Mouse (Mus musculus) megakaryocyte, adult 5-6 weeks (primary cell): ENCODE measurements around the gene Gm156. TPM values are rescaled to one million over a fixed set of nuclear protein-coding genes. Genes with fewer than 3 reads are reported as not detected.
A peak's percentile ranks its signal among the peaks of the same experiment; 100 is the strongest.
"Not testable (repeated sequence)": the region's sequence is repeated elsewhere in the genome, so short reads cannot be mapped to it uniquely, and the experiment has no call there.

Experiments
- ATAC-seq: 2 replicates; pipeline ENCODE4 v1.8.0; 2016; ENCODE audit warnings: mild to moderate bottlenecking, inconsistent platforms; ENCODE audit not compliant: poor library complexity, severe bottlenecking
- total RNA-seq, 2 experiments: library from RNA; stranded (forward) in 1 of 2; stranded (reverse) in 1 of 2; fragments of 153-499, 151-499 nt in 1 of 2; fragments of 221-1000, 200-1000 nt in 1 of 2; gene quantifications; 2 replicates each; pipeline versions ENCODE4 v1.2.3 to v1.2.4; 2015 to 2017

Gm156 gene
- total RNA-seq (2015) (not detected in 2 replicates), total RNA-seq (2017) (not detected in 2 replicates)

GRCm38 (mm10) chr6:129784170-129784569 is at the start of gene Gm156:
Gene Gm156 (minus strand): TSS chr6:129784270.
- ATAC-seq = not testable (repeated sequence)

- peak; percentile 27; the same call in 1 of the 2 replicates for ATAC-seq
Measured at GRCm38 (mm10) chr6:129825559-129825958, 41.5 kb upstream of the Gm156 start.

- peak; percentile 75 for ATAC-seq
Measured at GRCm38 (mm10) chr6:129824004-129824403, 39.9 kb upstream of the Gm156 start.

GRCm38 (mm10) chr6:129817731-129818130 is 33.7 kb upstream of the Gm156 start:
- ATAC-seq = peak; percentile 27

- peak; percentile 60 for ATAC-seq
Measured at GRCm38 (mm10) chr6:129747654-129748032, 36.4 kb downstream of the Gm156 start.

GRCm38 (mm10) chr6:129747016-129747653 is 36.9 kb downstream of the Gm156 start:
- peak; percentile 96 for ATAC-seq

GRCm38 (mm10) chr6:129746151-129746550 is 37.9 kb downstream of the Gm156 start:
- ATAC-seq = peak; percentile 37

GRCm38 (mm10) chr6:129740069-129740721 is 43.9 kb downstream of the Gm156 start, which contains the start of gene Klri2:
Gene Klri2 (minus strand): TSS chr6:129740484.
- peak; percentile 91 for ATAC-seq

- no peak for ATAC-seq
Measured at GRCm38 (mm10) chr6:129736414-129736813, 47.7 kb downstream of the Gm156 start.

GRCm38 (mm10) chr6:129727237-129727636 is 56.8 kb downstream of the Gm156 start:
- ATAC-seq = peak; percentile 84

GRCm38 (mm10) chr6:129721390-129721789 is 62.7 kb downstream of the Gm156 start:
- peak; percentile 52 for ATAC-seq

- ATAC-seq = no peak
Measured at GRCm38 (mm10) chr6:129720487-129720886, 63.6 kb downstream of the Gm156 start.

- ATAC-seq = no peak
Measured at GRCm38 (mm10) chr6:129717032-129717431, 67.0 kb downstream of the Gm156 start, which contains the start of gene Klri1. Gene Klri1 (minus strand): TSS chr6:129717132.

Other genes starting within 250 kb of the Gm156 start
- gene Klre1, start 206.4 kb downstream of the Gm156 start, total RNA-seq (2015) = 3.9 and 7.2 TPM in 2 replicates
- 4.1 and 8.3 TPM in 2 replicates for gene Klre1, start 206.4 kb downstream of the Gm156 start, total RNA-seq (2017)
- 20.4 and 41.6 TPM in 2 replicates for gene Klrd1, start 192.5 kb downstream of the Gm156 start, total RNA-seq (2015)
- 14.1 and 18.1 TPM in 2 replicates for gene Klrd1, start 192.5 kb downstream of the Gm156 start, total RNA-seq (2017)
- 22.0 and 28.7 TPM in 2 replicates for gene Klrk1, start 160.4 kb downstream of the Gm156 start, total RNA-seq (2015)
- 19.9 and 34.0 TPM in 2 replicates for gene Klrk1, start 160.4 kb downstream of the Gm156 start, total RNA-seq (2017)
- 0.29 and 1.4 TPM in 2 replicates for gene Klrc3, start 140.9 kb downstream of the Gm156 start, total RNA-seq (2015)
- not detected in 2 replicates for gene Klrc3, start 140.9 kb downstream of the Gm156 start, total RNA-seq (2017)
- gene Klrc2, start 123.6 kb downstream of the Gm156 start, total RNA-seq (2015) = 2.4 and 4.2 TPM in 2 replicates
- 2.7 and 5.2 TPM in 2 replicates for gene Klrc2, start 123.6 kb downstream of the Gm156 start, total RNA-seq (2017)
- gene Klrc1, start 105.3 kb downstream of the Gm156 start, total RNA-seq (2015) = 4.3 and 7.1 TPM in 2 replicates
- 6.6 and 17.9 TPM in 2 replicates for gene Klrc1, start 105.3 kb downstream of the Gm156 start, total RNA-seq (2017)
- gene Klri1, start 67.1 kb downstream of the Gm156 start, total RNA-seq (2015) = 0.33 TPM in 1 of 2 replicates, not detected in the other
- gene Klri1, start 67.1 kb downstream of the Gm156 start, total RNA-seq (2017) = not detected in 2 replicates
- 1.7 and 4.2 TPM in 2 replicates for gene Klri2, start 43.8 kb downstream of the Gm156 start, total RNA-seq (2015)
- 1.8 and 3.4 TPM in 2 replicates for gene Klri2, start 43.8 kb downstream of the Gm156 start, total RNA-seq (2017)
- not detected in 2 replicates for gene Gm17631, start 78.4 kb upstream of the Gm156 start, total RNA-seq (2015)
- not detected in 2 replicates for gene Gm17631, start 78.4 kb upstream of the Gm156 start, total RNA-seq (2017)
- gene Klra17, start 92.4 kb upstream of the Gm156 start, total RNA-seq (2015) = 9.8 and 11.6 TPM in 2 replicates
- 4.2 and 6.1 TPM in 2 replicates for gene Klra17, start 92.4 kb upstream of the Gm156 start, total RNA-seq (2017)
- 1.0 TPM in 1 of 2 replicates, not detected in the other for gene Klra5, start 133.4 kb upstream of the Gm156 start, total RNA-seq (2015)
- gene Klra5, start 133.4 kb upstream of the Gm156 start, total RNA-seq (2017) = not detected in 2 replicates
- 1.3 TPM in 2 replicates for gene Klra6, start 242.7 kb upstream of the Gm156 start, total RNA-seq (2015)
- gene Klra6, start 242.7 kb upstream of the Gm156 start, total RNA-seq (2017) = 1.9 and 2.6 TPM in 2 replicates